Mouse (Mus musculus) bone marrow macrophage, adult 2 months (primary cell): ENCODE measurements around the gene Gpr87.

Experiments used
- CTCF ChIP-seq: IDR thresholded peaks from 2 replicates; pipeline ENCODE4 v1.5.1; 2012; ENCODE audit warnings: low read depth, mild to moderate bottlenecking, low read length, moderate library complexity
- POLR2A ChIP-seq: IDR thresholded peaks from 2 replicates; pipeline ENCODE4 v1.6.1; 2012; ENCODE audit warnings: mild to moderate bottlenecking, low read depth, low read length, borderline replicate concordance

DNA sequence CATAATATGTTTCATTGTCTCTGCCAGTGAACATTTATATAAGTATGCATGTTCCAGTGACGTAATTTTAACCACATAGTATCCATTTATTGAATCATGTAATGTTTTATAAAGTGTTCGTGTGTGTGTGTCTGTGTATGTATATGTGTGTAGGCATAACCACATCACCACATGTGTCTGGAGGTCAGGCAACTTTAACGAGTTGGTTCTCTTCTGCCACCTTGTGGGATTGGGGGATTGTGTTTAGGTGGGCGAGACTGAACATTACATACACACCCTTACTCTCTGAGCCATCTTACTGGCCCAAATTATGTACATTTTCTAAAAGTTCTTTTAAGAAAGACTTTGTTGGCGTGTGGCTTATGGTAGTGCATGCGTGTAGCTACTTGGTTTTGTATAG, 26.4 kb downstream of the Gpr87 start:
- TF ChIP-seq CTCF (no peak), POLR2A (no peak)
